Mouse (Mus musculus) large intestine, adult 2 months (tissue): ENCODE measurements around the gene Nup214. TPM values are rescaled to one million over a fixed set of nuclear protein-coding genes. Genes with fewer than 3 reads are reported as not detected.

ENCODE experiments used
- DNase-seq: peaks from one replicate; pipeline ENCODE4 v3.0.0-alpha.2; 2012; ENCODE audit warnings: low read depth, low spot score
- WGBS: fragments of 180-500 bp; shearing (Covaris S2); methylation state at CpG from one replicate; pipeline ENCODE4 v1.1.7; 2018; 5-methylcytosine and 5-hydroxymethylcytosine counted together
- polyA plus RNA-seq: library from polyadenylated mRNA; depleted of rRNA; stranded (reverse); fragments of >200 nt; gene quantifications from 2 replicates; pipeline ENCODE4 v1.2.3, GENCODE M21; 2012; rRNA removed

Nup214 gene
- polyA plus RNA-seq, 1 experiment = 39.2 TPM

DNA sequence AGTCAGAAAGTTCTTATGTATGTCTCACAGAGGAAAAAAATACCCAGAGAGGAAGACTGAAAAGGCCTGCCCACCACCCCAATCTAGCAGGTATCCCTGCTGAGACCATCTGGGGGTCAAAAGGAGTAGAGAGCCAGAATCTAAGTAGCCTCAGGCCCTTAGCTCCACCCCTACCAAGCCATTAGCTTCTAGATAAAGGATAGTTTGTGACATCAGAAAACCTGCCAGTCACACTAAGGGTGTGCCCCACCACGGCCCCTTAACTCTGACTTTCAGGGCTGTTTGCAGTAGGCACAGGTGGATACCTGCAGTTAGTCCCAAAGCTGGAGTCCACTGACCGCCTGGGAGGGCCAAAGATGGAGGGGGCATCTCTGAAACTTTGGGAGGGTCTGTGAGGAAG is 111.0 kb downstream of the Nup214 start:
- no peak for DNase-seq
- 54% methylated on average over 2 of the region's 2 CpGs for WGBS

DNA sequence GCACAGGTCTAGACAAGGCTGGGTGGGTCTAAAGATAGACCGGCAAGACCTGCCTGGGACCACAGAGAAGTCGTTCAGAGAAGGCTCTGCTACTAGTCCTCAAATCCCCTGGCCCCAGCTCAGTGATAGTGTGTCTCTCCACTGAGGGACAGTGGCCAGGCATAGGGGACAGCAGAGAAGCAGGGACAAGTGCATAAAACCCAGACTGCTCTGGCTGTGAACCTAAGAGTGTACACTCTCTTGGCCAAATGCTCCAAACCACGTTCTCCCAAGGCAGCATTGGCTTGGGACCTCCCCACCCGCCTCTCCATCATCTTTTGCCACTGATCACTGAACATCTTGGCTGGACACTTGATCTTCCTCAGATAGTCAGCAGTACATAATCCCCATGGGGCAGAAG is 113.4 kb downstream of the Nup214 start:
- WGBS = 69% methylated on average over 4 of the region's 4 CpGs
- DNase-seq = no peak

DNA sequence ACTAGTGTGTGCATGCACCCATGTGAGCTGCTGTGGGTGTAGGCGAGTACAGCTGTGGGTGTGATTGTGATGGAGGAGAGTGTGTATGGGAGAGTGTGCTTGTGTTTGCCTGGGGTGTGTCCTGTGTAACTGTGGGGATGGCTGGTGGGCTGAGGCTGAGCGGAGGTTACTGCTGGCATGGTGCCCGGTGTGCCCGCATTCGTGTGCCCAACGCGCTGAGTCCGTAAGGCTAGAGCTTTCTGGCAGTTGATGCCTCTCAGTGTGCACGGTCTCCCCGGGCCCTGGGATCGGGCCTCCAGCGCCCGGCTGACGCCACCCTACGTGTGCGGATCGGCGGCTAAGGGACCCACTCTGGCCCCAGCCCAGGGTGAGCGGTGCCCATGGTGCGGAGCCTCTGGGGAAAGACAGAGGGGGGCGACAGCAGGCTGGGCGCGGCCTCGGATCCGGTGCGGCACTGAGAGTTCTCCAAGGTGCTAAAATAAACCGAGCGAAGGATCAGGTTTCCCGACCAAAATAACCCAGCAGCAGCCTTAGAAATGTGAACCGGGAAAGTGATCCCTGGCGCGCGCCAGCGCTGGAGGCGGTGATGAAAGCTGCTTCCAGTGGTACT is 114.2 kb downstream of the Nup214 start:
- WGBS = 4% methylated on average over 35 of the region's 35 CpGs
- no peak for DNase-seq

DNA sequence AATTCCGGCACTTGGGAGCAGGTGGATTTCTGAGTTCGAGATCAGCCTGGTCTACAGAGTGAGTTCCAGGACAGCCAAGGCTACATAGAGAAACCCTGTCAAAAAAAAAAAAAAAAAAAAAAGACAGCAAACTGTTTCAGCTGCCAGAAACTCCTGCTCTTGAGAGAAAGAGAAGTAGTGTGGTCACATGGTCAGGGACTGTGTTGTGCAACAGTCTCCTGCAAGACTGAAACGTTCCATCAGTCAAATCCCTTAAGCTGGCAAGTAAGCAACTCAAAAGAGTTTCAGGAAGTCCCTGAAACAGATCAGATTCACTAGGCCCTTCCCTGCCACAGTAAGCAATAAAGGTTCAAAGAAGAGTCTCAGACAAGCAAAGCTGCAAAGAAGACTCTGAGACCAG is 115.4 kb downstream of the Nup214 start:
- WGBS = 67% methylated on average over 3 of the region's 3 CpGs
- DNase-seq = no peak

DNA sequence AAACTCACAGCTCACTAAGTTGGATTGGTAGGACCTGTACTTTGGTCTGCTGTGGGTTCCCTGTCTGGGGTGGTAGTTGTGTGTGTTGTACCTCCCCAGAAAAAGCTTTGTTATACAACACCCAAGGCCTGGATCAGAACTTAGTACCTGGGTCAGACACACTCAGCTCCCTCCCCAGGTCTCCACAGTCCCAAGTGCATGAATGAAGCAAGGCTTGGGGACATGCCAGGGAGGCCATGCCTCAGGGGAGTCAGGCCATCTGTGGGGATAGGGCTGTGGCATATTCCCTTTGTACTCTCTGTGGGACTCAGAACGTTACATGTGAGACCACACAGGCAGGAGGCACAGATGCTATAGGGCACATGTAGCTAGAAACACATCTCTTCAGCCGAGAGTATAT is 115.9 kb downstream of the Nup214 start:
- 90% methylated on average over 2 of the region's 2 CpGs for WGBS
- DNase-seq = no peak

DNA sequence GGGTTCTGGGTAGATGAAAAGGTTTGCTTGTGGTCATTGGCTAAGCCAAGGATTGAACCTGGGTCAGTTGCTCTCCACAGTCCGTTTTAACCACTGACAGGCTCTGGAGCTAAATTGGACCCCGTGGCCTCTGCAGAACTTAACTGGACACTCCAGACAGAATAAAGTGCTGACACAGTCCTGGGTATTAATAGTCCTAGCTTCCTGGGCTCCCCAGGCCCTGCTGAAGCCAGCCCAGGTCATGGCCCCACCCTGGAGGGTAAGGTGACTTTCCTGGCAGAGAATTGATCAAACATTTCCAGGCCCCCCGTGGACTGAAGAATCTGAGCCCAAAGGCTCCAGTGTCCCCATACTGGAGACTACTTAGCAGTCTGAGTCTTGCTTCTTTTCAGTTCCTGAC is 117.7 kb downstream of the Nup214 start:
- DNase-seq = no peak
- 58% methylated on average over 3 of the region's 3 CpGs for WGBS

DNA sequence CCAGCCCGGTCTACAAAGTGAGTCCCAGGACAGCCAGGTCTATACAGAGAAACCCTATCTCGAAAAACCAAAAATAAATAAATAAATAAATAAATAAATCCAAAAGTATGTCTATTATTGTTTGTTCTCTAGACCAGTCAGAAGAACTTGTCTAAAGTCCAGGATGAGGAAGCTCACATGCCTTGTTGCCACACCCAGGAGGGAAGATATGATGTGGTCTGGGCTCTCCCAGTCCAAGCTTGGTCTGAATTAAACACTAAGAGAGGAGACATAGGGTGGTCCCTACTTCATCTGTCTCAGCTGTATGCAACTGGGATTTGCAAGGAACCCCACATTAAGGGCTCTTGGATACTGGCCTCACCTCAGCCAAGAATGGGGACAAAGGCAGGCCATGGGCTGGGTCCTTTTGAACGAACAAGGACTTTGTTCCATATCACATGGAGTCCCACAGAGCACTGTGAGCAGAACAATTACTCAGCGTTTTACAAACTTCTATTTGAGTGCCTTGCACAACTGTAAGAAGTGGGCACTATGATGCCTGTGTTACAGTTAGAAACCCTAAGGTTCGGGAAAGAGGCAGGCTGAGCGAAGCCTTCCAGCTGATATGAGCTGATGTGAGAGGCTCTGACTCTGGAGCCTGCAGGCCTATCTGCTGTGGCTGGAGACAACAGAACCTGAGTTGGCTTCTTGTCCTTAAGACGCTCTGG is 119.9 kb downstream of the Nup214 start:
- no peak for DNase-seq
- 67% methylated on average over 7 of the region's 7 CpGs for WGBS

DNA sequence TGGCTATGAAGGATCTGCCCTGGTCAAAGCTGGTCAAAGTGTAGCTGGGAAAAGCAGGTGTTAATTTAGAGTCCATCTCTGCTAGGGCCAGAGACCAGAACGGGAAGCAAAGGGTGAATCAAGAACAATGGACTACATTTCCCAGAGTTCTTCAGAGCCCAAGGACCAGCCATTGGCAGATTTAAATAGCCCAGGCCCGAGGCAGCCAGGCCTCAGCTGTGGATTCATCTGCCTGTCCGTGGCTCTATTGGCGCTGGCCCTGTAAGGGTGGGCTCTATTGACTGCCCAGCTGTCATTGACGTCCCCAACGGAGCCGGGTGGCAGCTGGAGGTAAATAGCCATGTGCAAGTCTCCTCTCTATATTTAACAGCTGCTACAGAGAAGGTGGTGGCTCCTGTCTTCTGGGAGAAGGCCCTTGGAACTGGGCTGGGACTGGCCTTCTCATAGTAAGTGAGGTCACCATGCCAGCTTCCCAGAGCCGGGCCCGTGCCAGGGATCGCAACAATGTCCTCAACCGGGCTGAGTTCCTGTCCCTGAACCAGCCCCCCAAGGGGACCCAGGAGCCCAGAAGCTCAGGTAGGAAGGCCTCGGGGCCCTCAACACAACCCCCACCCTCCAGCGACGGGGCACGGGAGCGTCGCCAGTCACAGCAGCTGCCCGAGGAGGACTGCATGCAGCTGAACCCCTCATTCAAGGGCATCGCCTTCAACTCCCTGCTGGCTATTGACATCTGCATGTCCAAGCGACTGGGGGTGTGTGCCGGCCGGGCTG is 121.3 kb downstream of the Nup214 start, which contains the start of gene Plpp7:
Gene Plpp7, plus strand, starts transcription at position 178 of the 771 bp plus-strand sequence.
- WGBS = 54% methylated on average over 22 of the region's 22 CpGs
- DNase-seq = no peak

DNA sequence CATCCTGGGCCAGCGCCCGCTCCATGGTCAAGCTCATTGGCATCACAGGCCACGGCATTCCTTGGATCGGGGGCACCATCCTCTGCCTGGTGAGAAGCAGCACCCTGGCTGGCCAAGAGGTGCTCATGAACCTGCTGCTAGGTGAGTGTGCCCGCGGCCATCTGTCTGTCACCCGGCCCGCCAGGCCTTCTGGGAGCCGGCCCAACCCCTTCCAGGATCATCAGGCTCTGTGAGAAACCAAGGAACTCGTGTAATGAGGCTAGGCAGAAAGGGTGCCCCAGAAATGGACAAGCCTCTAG is 121.8 kb downstream of the Nup214 start:
- 81% methylated on average over 10 of the region's 10 CpGs for WGBS
- DNase-seq = no peak

DNA sequence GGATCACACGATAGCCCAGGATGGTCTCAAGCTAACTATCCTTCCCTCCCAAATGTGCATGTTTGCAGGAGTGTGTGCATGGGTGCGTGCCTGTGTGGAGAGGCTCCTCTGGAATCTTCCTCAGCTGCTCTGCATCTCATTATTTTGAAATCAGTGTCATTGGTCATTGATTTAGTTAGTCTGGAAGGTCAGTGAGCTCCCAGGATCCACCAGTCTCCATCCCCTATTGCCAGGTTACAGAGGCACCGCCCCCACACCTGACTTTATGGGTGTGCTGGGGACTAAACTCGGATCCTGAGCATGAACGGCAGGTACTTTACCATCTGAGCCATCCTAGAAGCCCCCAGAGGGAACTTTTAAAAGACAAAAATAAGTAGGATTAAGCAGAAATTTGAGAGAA is 128.7 kb downstream of the Nup214 start:
- WGBS = 44% methylated on average over 5 of the region's 5 CpGs

DNA sequence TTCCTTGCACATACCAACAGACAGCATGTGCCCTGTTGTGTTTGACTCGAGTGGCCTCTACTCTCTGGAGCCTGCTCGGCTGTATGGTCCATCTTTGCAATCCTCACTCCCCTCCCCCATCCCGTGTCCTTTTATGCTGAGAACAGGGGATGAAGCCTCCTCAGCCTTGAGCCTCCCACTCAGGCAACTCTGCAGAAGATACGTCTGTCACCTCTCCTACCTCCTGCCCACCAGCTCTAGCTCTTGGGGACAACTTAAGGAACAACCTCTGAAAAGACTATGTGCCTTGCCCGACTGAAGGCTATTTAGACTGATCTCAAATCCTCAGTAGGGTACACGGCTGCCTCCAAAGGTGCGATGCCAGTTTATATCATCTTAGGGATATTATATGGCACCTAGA is 129.3 kb downstream of the Nup214 start:
- DNase-seq = no peak
- WGBS = 75% methylated on average over 7 of the region's 7 CpGs

More for the DNA sequence above, 128.7 kb downstream of the Nup214 start:
- no peak for DNase-seq

Other genes with a start within 250 kb of the Nup214 start
- gene Qrfp, start 163.9 kb upstream of the Nup214 start, polyA plus RNA-seq = 0.04 TPM in 1 of 2 replicates, not detected in the other
- 0.45 and 0.67 TPM in 2 replicates for gene Fibcd1, start 128.4 kb upstream of the Nup214 start, polyA plus RNA-seq
- 1.2 and 2.6 TPM in 2 replicates for gene Lamc3, start 87.1 kb upstream of the Nup214 start, polyA plus RNA-seq
- gene Aif1l, start 24.3 kb upstream of the Nup214 start, polyA plus RNA-seq = 0.58 and 0.87 TPM in 2 replicates
- gene Fam78a, start 110.4 kb downstream of the Nup214 start, polyA plus RNA-seq = 9.8 and 13.2 TPM in 2 replicates
- 1.8 and 2.1 TPM in 2 replicates for gene Plpp7, start 121.1 kb downstream of the Nup214 start, polyA plus RNA-seq
- gene Prrc2b, start 176.6 kb downstream of the Nup214 start, polyA plus RNA-seq = 13.3 and 17.0 TPM in 2 replicates